Mouse (Mus musculus) CD4-positive, CD25-positive, alpha-beta regulatory T cell, adult 4 months (primary cell): ENCODE measurements around the gene Adcy1. TPM values are rescaled to one million over a fixed set of nuclear protein-coding genes. Genes with fewer than 3 reads are reported as not detected.

ENCODE experiments used
- ATAC-seq: one replicate; pipeline ENCODE4 v1.8.0; 2017
- polyA plus RNA-seq, 2 experiments: library from polyadenylated mRNA; unstranded; fragments of 100-300 nt; shearing (Covaris generic); gene quantifications; one replicate each; pipeline ENCODE4 v1.2.1; 2017

Gene Adcy1
- polyA plus RNA-seq, 2 experiments from 2014 or later, result not detected

DNA sequence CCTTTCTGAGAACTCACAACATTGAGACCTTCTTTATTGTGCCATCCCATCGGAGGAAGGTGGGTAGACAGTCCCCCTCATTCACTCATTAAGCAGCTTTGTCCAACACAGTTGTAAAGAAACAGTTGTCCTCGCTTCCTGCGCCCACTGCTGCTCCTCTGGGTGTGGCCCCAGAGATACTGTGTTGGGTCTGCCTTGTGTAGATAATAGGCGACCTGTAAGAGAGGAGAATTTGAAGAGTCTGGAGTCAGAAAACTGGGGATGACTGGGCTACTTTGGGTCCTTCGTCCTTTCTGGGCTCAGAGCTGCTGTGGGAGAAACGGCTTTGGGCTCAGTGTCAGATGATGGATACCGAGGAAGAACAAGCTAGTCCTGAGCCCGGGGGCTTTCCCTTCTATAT lies 75.1 kb downstream of the Adcy1 start:
- ATAC-seq, result no peak

DNA sequence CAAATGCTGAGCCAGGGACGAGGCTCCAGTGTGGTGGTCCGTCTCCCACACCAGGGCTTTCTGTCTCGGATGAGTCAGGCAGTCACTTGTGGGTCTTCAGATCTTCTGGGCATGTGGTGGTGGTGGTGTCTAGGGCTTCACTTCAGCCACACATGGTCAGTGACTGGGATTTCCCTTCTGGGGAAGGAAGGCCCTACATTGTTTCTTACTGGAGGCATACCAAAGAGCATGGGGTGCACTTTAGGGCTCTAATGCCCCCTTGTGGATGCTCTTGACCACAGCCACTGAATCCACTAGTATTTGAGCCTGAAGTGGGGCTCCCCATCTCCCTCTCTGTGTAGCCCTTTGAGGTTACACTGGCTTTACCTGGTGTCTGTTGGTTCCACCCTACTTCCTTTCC lies 77.2 kb downstream of the Adcy1 start:
- ATAC-seq, result no peak

DNA sequence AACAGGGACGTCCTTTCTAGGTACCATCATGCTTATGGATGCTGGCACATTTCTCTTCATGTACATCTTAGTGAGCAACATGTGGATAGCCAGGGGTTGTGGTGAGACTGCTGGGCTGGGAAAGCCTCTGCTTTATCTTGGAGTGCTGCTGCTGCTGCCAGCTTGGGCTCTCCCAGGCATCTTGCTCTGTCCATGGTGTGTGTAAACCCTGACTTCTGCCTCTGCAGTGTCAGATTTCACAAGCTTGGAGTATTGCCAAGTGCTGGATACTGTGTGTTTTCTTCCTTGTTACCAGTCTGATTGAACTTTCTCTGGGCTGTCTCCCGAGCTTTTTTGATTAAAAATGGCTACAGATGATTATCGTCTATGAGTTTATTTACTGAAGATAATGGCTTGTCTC lies 79.4 kb downstream of the Adcy1 start:
- no peak for ATAC-seq

DNA sequence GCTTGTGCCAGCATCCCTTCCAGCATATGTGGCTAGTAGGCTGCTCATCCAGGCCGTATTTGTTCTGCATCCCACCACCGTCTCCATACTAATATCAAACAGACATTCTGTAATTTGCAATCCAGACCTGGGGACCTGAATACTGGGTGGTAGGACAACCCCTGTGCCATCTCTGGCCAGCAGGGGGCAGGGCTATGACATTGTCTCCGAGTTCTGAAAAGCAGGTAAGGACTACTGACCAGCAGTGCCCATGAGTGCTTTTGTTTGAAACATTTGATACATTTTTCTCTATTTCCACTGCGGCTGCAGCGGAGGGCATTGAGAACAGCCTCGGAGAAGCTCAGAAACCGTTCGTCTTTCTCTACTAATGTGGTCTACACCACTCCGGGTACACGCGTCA lies 81.1 kb downstream of the Adcy1 start:
- no peak for ATAC-seq

DNA sequence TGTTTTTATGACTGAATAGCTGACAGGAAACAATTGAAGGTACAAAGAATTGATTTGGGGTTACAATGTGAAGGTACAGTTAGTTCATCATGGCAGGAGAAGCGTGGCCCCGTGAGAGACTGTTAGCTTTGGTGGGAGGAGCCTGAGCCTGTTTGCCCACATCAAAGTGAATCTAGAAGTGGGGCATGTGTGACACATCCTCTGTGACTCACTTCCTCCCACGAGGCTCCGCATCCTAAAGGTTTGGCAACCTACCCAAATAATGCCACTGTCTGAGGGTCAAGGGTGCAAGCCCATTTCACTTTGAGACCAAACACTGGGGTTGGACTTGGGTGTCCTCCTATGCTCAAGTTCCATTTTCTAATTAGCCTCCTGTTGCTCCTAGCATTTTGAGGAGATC lies 81.9 kb downstream of the Adcy1 start:
- peak; percentile 99 for ATAC-seq

DNA sequence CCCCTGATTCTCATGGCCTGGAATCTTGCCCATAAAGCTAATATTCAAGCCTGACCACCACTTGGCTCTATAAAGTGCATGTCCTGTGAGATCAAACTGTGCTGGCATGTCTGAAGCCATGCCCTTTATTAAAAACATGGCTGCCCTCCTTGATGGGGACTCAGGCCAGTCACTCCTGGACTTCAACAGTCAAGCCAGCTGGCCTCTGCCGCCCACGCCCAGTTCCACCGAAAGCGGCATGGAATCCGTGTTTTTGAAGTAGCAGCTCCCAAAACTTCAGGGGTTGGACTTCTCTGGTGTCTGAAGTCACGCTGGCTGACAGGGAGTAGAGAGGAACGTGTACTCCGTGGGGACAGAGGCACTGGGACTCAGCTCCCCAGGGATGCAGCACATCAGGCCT lies 84.2 kb downstream of the Adcy1 start:
- no peak for ATAC-seq

DNA sequence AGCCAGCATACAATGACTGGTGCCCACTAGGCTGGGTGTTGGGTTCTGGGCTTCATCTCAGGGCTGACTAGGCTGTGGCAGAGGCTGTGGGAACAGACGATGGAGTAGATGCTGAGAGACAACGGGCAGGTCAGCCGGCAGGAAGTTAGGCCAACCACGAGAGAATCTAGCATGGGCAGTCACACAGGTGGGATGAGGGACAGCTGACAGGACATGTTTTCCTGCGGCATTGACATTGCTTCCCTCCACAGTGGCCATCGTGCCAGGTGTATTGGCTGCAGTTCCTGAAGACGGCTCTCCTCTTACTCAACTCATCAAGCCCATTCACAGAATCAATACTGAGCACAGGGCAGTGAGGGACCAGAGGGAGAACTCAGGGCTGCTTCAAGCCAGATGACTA lies 84.7 kb downstream of the Adcy1 start:
- no peak for ATAC-seq

DNA sequence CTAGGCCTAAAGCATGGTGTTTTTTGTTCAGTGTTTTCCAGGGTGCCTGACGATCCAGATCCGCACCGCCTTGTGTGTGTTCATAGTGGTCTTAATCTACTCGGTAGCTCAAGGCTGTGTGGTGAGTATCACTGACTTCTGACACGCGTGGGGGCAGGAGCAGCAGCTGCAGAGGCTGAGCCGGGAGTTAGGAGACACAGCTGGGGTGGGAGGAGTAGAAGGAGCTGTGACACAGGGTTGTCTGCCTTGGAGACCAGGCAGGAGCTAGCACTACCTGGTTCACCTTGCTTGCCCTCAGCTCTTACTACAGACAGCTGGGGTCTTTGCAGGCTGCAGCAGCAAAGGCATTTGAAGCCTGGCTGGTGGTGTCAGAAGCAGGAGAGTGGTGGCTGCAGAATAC lies 86.2 kb downstream of the Adcy1 start:
- ATAC-seq, result no peak

DNA sequence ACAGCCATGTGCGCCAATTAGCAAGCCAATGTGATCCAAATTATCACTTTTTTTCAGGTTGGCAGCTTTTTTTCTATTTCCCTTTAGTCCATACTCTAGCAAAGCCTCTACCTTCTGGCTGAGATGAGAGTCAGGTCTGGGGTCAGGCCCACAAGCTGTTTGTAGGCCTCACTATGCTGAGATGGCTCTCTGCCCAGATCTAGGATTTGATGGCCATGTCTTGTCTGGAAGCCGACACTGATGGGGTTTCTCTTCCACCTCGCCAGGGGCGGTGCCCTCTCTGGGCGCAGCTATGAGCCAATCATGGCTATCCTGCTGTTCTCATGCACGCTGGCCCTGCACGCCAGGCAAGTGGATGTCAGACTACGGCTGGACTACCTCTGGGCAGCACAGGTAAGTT lies 87.2 kb downstream of the Adcy1 start:
- ATAC-seq, result no peak

DNA sequence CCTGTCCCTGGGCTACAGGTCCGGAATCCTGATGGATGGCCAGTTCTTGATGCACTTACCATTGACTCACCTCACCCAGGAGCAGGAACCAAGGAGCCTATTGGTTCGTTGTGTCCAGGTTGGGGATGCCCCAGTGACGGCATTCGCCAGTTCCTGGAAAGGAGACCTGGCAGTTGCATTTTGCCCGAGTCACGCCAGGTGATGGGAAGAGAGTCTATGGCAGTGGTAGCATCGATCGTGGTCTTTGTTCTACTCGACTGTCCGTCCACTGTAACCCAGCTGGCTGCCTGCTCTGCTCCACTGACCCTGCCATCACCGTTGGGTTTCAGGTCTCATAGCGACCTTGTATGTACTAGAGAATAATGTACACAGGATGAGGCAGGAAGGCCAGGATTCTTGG lies 89.1 kb downstream of the Adcy1 start:
- ATAC-seq, result no peak

DNA sequence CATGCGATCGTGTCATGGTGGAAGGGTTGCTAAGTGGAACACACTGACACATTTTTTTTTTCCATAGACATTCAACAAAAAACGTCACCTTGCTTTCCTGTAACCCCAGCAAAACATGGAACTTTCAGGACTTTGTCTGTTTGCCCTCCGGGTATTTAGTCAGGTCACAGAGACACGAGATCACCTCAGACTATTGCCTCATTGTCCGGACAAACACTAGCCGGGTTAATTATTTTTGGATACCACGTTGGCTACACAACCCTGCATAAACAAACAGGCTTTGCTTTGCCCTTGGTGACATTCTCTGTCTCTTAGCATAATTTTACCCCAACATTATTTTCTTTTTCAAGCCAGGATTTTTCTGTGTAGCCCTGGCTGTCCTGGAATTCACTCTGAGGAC lies 89.8 kb downstream of the Adcy1 start:
- no peak for ATAC-seq

DNA sequence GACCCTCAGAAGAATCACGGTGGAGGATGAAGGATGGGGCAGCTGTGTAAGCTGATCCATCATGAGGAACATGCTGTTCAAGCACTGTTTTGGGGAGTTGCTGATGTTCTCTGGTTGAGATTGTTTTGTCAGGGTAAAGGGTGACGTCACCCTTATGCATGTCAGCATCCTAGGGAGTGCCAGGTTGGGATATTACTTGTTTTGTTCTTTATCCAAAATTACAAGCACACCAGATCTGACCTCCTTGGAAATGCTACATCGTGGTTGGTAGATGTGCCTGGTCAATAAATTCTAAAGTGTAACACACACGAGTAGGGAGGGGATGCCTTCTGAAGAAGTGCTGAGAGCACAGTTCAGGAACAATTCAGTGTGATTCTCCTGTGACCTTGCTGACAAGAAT lies 93.1 kb downstream of the Adcy1 start:
- no peak for ATAC-seq

DNA sequence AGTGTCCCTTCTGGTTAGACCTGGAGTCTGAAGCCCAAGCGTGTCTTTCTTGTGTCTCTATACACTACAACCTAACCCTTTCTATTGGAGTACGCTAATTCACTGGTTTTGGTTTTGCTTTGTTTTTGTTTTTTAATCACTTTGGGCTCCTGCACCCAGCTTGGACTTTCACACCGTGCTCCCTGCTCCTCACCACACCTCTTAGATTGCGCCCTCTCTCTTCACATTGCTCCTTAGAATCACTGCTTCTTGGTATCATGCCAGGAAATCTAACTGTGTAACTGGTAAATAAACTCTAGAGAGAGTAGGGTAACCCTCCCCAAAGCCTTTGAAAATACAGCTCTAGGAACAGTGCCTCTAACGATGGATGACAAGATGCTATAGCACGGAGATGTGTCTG lies 94.9 kb downstream of the Adcy1 start:
- no peak for ATAC-seq

DNA sequence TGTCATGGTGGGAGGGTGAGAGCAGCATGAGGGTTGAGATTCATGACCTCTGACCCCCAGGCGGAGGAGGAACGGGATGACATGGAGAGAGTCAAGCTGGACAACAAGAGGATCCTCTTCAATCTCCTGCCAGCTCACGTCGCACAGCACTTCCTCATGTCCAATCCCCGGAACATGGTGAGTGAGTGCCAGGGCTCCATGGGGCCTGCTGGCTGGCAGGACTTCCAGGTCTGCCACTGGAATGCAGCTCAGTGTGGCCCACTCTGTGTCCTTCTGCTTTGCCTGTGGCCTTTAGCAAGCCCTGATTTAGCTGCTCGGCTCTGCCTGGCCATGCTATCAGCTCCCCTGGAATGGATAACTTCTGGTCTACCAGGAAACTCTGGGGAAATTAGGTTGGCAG lies 96.9 kb downstream of the Adcy1 start:
- no peak for ATAC-seq

DNA sequence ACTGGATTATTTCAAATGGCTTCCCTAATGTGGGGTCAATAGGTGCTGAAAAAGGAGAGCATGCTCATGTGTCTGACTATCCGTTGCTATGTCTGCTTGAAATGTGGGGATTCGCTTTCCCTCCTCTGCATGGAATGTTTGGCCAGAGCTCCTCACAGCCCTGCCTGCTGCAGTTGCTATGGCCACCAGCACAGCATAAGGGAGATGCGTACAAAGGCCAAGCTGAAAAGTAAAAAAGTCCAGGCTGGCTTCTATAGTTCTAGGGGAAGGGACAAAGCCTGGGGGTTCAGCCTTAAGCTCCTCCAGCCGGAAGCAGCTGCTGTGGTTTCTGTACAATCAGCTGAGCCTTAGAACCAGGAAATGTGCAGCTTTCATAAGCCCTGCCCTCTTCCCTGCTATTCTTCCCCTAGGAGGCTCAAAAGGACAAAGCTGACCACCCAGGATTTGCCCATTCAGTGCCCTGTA lies 97.4 kb downstream of the Adcy1 start:
- no peak for ATAC-seq

DNA sequence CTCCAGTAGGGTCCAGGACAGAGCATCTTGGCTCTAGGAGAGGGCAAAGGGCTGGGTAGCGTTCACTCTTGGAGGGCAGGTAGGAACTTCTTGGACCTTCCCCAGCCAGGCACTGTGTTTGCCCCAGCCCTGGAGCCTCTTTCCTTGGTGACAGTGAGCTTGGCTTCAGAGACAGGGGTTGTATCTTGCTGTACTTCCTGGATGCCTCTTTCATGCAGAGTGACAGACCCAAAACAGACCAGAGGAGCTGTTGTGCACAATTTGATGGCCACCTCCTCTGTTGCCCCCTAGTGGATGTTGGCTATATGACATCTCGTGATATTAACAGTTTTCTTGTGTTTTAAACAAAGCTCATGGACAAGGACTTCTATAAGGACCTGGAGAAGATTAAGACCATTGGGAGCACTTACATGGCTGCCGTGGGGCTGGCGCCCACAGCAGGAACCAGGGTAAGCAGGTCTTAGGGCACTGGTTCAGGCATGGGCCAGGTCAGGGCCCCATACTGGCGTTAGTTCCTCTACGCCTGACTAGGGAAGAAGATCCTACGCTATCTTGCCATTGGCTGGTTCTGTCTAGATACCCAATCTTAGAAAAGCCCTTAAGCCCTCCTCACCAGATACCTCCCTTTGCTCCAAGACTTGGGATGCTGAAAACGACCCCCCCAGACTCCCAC lies 98.3 kb downstream of the Adcy1 start:
- ATAC-seq, result peak; percentile 79

DNA sequence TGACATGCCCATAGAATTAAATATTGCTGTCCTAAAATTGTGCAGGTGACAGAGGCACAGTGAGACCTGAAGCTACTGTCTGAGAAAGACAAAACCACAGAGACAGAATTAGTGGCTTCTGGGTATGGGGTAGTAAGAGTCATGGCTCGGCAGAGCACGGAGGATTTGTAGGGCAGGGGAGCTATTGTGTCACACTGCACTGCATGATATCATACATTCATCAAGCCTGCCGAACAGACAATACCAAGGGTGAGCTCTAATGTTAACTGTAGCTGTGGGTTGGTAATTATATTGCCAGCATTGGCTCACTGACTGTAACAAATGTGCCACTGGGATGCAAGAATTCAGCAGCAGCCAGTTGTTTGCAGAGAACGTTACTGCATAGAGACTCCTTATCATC lies 101.1 kb downstream of the Adcy1 start:
- ATAC-seq, result no peak

DNA sequence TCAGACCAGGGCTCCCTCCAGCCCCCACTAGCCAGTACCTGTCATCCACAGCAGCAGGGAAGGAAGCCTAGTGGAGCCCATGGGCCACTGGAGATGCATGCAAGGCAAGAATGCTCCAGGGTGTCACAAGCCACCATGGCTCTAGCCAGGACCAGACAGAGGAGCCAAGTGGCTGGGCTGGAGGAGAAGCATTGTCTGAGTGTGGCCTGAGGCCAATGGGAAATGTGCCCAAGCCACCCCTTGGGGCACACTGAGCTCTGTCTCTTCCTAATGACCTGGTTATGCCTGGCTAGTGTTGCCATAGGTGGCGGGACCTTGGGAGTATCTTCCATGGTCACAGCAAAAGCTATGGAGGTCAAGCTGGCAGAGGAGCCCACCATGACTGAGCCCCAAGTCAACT lies 106.4 kb downstream of the Adcy1 start:
- no peak for ATAC-seq

DNA sequence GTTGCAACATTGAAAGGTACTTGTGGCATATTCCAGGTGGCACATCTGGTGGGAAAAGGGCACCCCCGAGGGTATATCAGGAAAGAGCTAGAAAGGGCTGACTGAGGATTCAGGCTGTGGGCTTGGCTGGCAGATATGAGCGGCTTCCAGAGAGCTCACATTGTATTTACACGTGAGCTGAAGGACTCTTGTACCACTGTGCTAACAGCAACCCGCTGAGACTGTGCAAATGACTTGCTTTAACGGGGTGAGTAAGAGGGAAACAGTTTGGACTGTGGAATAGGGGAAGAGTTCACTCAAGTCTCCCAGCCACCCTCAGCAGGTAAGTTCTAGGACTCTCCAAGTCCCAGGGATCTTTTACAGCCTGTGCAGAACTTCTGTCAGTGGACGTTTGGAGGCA lies 110.4 kb downstream of the Adcy1 start:
- no peak for ATAC-seq

DNA sequence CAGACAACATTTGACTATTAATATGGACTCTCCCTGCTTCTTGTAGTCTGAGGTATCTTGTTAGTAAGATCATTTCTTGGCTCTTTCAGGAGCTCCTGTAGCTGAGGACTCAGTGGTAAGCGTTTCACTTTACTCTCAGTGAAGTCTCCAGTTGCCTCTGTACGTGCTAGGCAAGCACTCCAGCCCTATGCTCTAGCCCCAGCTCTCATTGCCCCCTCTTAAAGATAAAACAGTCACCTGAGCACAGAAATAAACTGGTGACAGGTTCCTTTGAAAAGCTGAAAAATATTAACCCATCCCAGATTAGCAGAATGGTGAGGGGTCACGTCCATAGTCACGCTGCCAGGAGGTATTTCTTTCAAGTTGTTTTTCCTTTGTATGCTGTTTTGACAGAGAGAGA lies 115.4 kb downstream of the Adcy1 start:
- no peak for ATAC-seq

DNA sequence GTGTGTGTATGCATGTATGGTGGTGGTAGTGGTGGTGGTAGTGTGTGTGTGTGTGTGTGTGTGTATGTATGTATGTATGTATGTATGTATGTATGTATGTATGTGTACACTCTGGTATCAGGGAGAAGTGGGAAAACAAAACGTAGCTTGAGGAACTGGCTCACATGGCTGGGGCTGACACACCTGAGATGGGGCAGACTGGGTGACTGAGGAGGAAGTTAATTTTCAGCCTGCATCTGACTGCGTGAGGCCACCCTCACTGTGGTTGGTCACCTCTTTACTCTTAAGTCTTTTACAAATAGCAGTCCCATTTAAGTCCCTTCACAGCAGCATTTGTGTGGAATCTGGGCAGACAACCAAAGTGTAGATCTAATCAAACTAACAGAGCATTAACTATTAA lies 116.0 kb downstream of the Adcy1 start:
- ATAC-seq, result no peak

DNA sequence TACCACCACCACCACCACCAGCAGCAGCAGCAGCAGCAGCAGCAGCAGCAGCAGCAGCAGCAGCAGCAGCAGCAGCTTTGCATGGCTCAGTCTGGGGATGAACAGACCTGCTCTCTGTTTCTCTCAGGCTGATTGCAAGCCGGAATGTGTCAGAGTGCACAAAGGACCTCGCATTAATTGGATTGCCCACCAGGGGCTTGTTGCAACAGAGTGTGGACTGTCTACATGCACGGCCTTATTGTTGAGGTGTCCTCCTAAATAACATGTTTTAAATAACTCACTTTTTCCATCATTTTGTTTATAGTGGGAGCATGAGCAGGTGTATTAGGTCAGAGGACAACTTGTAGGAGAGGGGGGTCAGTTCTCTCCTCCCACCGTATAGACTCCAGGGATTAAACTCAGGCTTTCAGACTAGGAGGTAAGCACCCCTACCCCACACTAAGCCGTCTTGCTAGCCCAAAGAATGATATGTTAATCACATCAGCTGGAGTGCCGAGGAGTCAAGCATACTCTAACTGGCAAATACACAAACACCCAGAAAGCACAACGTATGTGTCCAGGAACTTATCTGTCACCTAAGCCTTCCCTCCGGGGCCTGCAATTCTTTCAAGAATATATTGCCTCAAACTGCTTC lies 119.2 kb downstream of the Adcy1 start:
- ATAC-seq, result no peak

DNA sequence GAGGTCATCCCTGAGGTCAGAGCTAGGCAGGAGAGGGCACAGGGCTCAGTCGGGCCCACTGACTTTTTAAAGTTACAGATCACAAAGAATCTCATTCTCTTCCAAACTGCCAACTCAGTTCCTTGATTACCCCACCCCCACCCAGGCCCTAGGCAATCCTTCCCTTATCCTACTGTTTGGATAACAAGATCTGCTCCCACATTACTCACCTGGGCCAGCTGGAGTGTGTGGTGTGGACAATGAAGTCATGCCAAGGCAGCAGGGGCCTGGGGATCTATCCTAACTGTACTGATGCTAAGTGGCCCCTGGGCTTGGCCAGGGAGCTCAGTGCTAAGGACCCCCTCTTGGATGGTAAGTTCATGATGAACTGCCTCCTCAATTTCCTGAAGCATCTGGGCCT lies 121.1 kb downstream of the Adcy1 start:
- no peak for ATAC-seq

DNA sequence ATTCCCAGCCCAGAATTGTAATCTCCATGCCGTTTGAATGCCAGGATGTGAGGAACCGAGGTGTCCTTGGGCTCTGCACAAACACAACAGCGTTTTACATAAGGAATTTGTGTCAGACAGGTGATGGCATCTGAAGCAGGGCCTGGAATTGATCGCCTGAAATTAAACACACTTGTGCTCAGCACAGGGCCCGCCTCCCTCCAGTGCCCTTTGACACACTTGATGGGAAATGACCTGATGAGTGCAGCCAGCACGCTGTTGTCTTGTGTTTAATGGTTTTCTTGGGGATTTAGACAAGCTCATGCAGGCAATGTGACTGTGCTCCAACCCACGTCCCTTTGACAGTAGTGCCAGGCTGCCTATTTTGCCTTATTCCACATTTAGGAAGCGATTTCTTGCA lies 124.2 kb downstream of the Adcy1 start:
- ATAC-seq, result no peak

DNA sequence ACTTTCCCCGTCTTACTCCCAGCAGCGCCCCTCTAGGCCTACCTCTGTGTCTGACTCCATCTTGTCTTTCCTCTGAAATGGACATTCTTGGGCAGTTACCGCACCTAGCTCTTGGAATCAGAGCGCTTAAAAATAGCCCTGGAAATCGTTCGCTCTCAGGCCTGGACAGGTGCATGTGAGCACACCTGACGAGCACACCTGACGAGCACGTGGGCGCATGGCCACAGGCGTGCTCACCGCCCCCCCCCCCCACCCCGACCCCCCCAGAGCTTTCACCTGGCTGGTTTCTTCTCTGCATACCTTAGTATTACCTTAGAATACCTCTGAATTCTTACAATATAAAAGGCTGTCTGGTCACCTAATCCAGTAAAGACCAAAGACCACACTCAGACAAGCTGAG lies 125.2 kb downstream of the Adcy1 start, which contains the start of gene Gm11985:
Gene Gm11985 (minus strand): TSS at position 101 of the 400 bp plus-strand sequence.
- no peak for ATAC-seq
